ENCODE assay signal across 11 mouse cellular contexts in the genomic region with DNA sequence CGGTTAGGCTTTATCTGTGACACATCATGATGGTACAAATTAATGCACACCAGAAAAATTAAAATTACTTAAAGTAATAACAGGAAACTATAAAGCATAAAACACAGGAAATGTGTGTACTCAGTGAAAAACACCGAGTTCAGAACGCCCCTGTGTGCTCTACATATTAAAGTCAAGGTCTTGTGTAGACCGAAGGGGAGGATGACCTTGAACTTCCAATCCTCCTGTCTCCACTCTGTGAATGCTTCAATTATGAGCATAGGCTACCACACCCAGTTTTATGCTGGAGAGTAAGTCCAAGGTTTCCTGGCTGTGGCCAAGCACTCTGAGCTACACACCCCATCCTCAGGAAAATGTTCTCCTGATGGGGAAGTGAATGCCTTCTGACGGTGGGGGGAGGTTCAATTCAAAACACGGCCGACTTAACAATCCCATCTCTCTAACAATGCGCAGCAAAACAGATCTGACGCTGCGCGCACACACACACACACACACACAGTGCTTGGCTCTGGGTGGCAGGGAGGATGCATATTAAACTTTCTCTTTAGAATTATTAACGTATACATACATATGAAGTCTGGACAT. TPM values are rescaled to one million over a fixed set of nuclear protein-coding genes. Genes with fewer than 3 reads are reported as not detected.
DNase-seq lines count a peak whose midpoint lies in the region; ATAC-seq and TF ChIP-seq lines count a peak whose summit lies in the region.
"Had no signal": no experiment of that assay in that cellular context is flagged by ENCODE, and none has a peak within 500 bp of the region (broad histone marks: within the 10 kb centered on the region; RNA-seq: fewer than 3 reads in every experiment).

No protein-coding gene starts in this region.

- DNase-seq in heart, adult 2 months, result peak in 1 of 2 experiments; percentile 44
- DNase-seq in heart, postnatal 36 days, result no peak
- no peak for DNase-seq in neural tube, embryonic 10.5 days (ENCODE audit: extremely low spot score, low spot score)
- peak; percentile 61 for DNase-seq in lung, postnatal 36 days
- no peak for DNase-seq in layer of hippocampus, adult 18-20 months (ENCODE audit: low spot score in 2 of 2)
- no peak for DNase-seq in frontal cortex, postnatal 36 days (ENCODE audit: low spot score in 2 of 2)
- DNase-seq: cerebellum, adult 11 months; spleen, adult 18-20 months had no signal

- ATAC-seq in neural tube, embryonic 13.5 days (ENCODE audit: low read depth), result no peak

- intact Hi-C loops in heart, adult 2 months (cut with DNase I), result no loop called here
- intact Hi-C loops in heart, postnatal 36 days (cut with DNase I), result loop anchor here (5.0 kb wide), 1 partner anchor 363 kb away; a partner anchor contains a TSS

- H3K4me1 ChIP-seq in heart, adult 2 months (ENCODE audit: control insufficient read depth, insufficient read depth, low read length), result peaks cover 35% of the 10 kb centered on the region
- H3K4me1 ChIP-seq in neural tube, embryonic 13.5 days (replicated peaks), result peaks cover 100% of the 10 kb centered on the region
- peaks cover 52% of the 10 kb centered on the region for H3K4me1 ChIP-seq in brown adipose tissue, adult 24 weeks (ENCODE audit: control insufficient read depth, insufficient read depth, insufficient read length, low read length)

- H3K4me3 ChIP-seq in heart, adult 2 months, result no peak overlapping the region
- H3K4me3 ChIP-seq in neural tube, embryonic 13.5 days, result no peak overlapping the region
- no peak overlapping the region for H3K4me3 ChIP-seq in brown adipose tissue, adult 24 weeks (ENCODE audit: insufficient read depth, low read depth, low read length)
- H3K4me3 ChIP-seq: heart, embryonic 10.5 days had no signal

- peaks cover 7% of the 10 kb centered on the region; the same call in 1 of the 2 replicates for H3K36me3 ChIP-seq in heart, adult 2 months (ENCODE audit: control insufficient read depth, insufficient read depth, low read length)
- no peaks in the 10 kb centered on the region for H3K36me3 ChIP-seq in neural tube, embryonic 13.5 days

- no peak for TF ChIP-seq POLR2A in heart, adult 2 months (IDR thresholded peaks at IDR 0.05; ENCODE audit: insufficient read depth, low read depth, low read length)

- no peaks in the 10 kb centered on the region for H3K27me3 ChIP-seq in heart, adult 2 months (ENCODE audit: control insufficient read depth, insufficient read depth, low read length)
- no peaks in the 10 kb centered on the region for H3K27me3 ChIP-seq in neural tube, embryonic 13.5 days

- H3K4me2 ChIP-seq in neural tube, embryonic 13.5 days, result no peak overlapping the region

- H3K9me3 ChIP-seq in neural tube, embryonic 13.5 days, result no peaks in the 10 kb centered on the region
- H3K9me3 ChIP-seq: heart, embryonic 10.5 days had no signal

- H3K27ac ChIP-seq in heart, adult 2 months, result peak overlapping the region; percentile 40
- H3K27ac ChIP-seq in neural tube, embryonic 13.5 days (replicated peaks), result peak overlapping the region; percentile 67
- H3K27ac ChIP-seq in brown adipose tissue, adult 24 weeks (replicated peaks; ENCODE audit: low read depth, low read length), result peak overlapping the region; percentile 31
- H3K27ac ChIP-seq: heart, embryonic 10.5 days had no signal

- no peak overlapping the region for H3K9ac ChIP-seq in heart, adult 2 months (ENCODE audit: low read depth, low read length)
- no peak overlapping the region for H3K9ac ChIP-seq in neural tube, embryonic 13.5 days

- TF ChIP-seq CTCF in heart, adult 2 months (IDR thresholded peaks at IDR 0.05), result no peak

- TF ChIP-seq EP300 in heart, adult 2 months (IDR thresholded peaks at IDR 0.05; ENCODE audit: insufficient read depth, low read depth, low read length), result peak; percentile 50; the same call in 1 of the 2 replicates

- H3K79me2 ChIP-seq in heart, adult 2 months (replicated peaks; ENCODE audit: control insufficient read depth, insufficient read depth, low read length), result peaks cover 3% of the 10 kb centered on the region

- WGBS in heart, adult 2 months, result 52% methylated on average over 12 of the region's 12 CpGs
- 87% methylated on average over 12 of the region's 12 CpGs for WGBS in neural tube, embryonic 13.5 days

RNA-seq across cellular contexts. Expression of a gene that starts 43.4 kb away (rescaled TPM):
- 10 to 100 TPM; 13.7 to 23.6 TPM for total RNA-seq in heart, adult 2 months (2021)
- 6.2 and 7.6 TPM in 2 replicates for polyA plus RNA-seq in heart, adult 2 months (2012; rRNA removed)
- total RNA-seq in heart, postnatal 36 days (2021), result 10 to 100 TPM; 27.2 to 27.6 TPM
- 79.0 and 79.2 TPM in 2 replicates for polyA plus RNA-seq in neural tube, embryonic 13.5 days (2015; fragmentation: Nextera tagmentation; extraction: Ambion mirVana)
- polyA plus RNA-seq in brown adipose tissue, adult 24 weeks (2012; ENCODE audit: insufficient read depth, insufficient read length, missing spikeins), result 5.0 and 7.0 TPM in 2 replicates
- 10 to 100 TPM; 53.2 to 58.7 TPM for total RNA-seq in layer of hippocampus, adult 18-20 months (2021)
